Mouse (Mus musculus): ENCODE measurements at regions not wholly inside any gene's neighbourhood (a gene's known extent, or its start where the extent isn't known, plus 50 kb on each side); places are given as distances from the start of the nearest gene placed in this dataset.

- TF ChIP-seq GATA1 (IDR thresholded peaks at IDR 0.05; ENCODE audit: borderline replicate concordance, low read length): no peak
- TF ChIP-seq FLI1 (IDR thresholded peaks at IDR 0.05; ENCODE audit: low read length): no peak
Measured at GRCm38 (mm10) chr19:8536085-8536484, 55.0 kb upstream of the Slc22a8 start.
